Mouse (Mus musculus): ENCODE results near the gene Actr6. TPM values are rescaled to one million over a fixed set of nuclear protein-coding genes. Genes with fewer than 3 reads are reported as not detected.

Gene Actr6
- polyA plus RNA-seq, 1 experiment from 2014 or later, result 28.2 TPM

DNA sequence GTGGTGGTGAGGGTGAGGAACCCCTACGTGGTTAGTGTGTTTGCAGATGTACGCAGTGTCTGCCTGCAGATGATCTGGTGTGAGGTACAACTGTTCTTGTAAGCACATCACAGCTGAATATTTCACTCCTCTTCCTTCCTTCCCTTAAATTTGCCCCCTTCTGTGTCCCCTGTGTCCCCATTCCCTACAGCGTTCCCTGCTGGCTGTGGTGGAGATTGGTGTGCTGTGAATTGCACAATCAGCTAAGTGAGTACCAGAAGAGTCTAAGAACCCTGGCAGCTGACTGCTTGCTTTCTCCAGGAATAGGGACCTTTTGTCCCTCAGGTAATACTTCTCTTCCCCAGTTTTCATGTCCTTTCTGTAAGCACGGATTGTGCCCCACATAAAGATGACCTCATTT, 23.1 kb upstream of the Actr6 start:
- no peaks in the 10 kb centered on the region for H3K4me1 ChIP-seq (ENCODE audit: control insufficient read depth, insufficient read depth, low read length)
- no peak overlapping the region for H3K9ac ChIP-seq (ENCODE audit: low read depth, low read length)
- no peak for ATAC-seq (ENCODE audit: low read depth)
- H3K36me3 ChIP-seq (ENCODE audit: control insufficient read depth, insufficient read depth, low read length), result no peaks in the 10 kb centered on the region
- H3K4me3 ChIP-seq (ENCODE audit: low read depth, low read length), result no peak overlapping the region
- H3K4me2 ChIP-seq (ENCODE audit: low read depth, low read length), result no peak overlapping the region
- 93% methylated on average over 4 of the region's 4 CpGs for WGBS
- no peaks in the 10 kb centered on the region for H3K27me3 ChIP-seq (replicated peaks; ENCODE audit: control insufficient read depth, insufficient read depth, low read length)
- DNase-seq (ENCODE audit: low spot score), result no peak
- no peak overlapping the region for H3K27ac ChIP-seq (replicated peaks; ENCODE audit: low read depth, low read length)
- no peaks in the 10 kb centered on the region for H3K9me3 ChIP-seq (ENCODE audit: control insufficient read depth, low read length)

GRCm38 (mm10) chr10:89751069-89751468, 19.0 kb upstream of the Actr6 start:
- Histone ChIP-seq H3K4me1 (ENCODE audit: control insufficient read depth, insufficient read depth, low read length) (peaks cover 4% of the 10 kb centered on the region; the same call in 1 of the 2 replicates), H3K27me3 (replicated peaks; ENCODE audit: control insufficient read depth, insufficient read depth, low read length) (no peaks in the 10 kb centered on the region), H3K9me3 (ENCODE audit: control insufficient read depth, low read length) (no peaks in the 10 kb centered on the region), H3K36me3 (ENCODE audit: control insufficient read depth, insufficient read depth, low read length) (no peaks in the 10 kb centered on the region), H3K4me2 (ENCODE audit: low read depth, low read length) (no peak overlapping the region), H3K9ac (ENCODE audit: low read depth, low read length) (no peak overlapping the region), H3K4me3 (ENCODE audit: low read depth, low read length) (no peak overlapping the region), H3K27ac (replicated peaks; ENCODE audit: low read depth, low read length) (no peak overlapping the region)
- ATAC-seq (ENCODE audit: low read depth) (no peak), DNase-seq (ENCODE audit: low spot score) (no peak)
- WGBS, result 77% methylated on average over 5 of the region's 5 CpGs

DNA sequence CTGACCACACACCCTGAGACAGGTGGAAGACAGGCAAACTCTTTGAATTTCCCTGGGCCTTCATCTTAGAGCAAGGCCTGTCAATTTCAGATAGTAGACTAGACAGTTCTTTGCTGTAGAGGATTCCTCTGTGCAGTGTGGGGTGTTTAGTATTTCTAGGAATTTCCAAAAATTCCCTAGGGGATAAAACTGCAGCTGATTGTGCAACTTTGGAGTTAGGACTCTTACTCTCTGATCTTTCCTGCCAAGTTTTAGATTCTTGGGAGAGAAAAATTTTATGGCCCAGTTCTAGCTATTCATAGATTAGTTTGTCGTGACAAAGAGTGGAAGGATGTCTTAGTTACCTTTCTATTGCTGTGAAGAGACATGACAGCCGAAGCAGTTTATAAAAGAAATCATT, 16.5 kb upstream of the Actr6 start:
- Histone ChIP-seq H3K27ac (replicated peaks; ENCODE audit: low read depth, low read length) (no peak overlapping the region), H3K27me3 (replicated peaks; ENCODE audit: control insufficient read depth, insufficient read depth, low read length) (no peaks in the 10 kb centered on the region), H3K4me2 (ENCODE audit: low read depth, low read length) (no peak overlapping the region), H3K36me3 (ENCODE audit: control insufficient read depth, insufficient read depth, low read length) (no peaks in the 10 kb centered on the region), H3K9me3 (ENCODE audit: control insufficient read depth, low read length) (no peaks in the 10 kb centered on the region), H3K4me1 (ENCODE audit: control insufficient read depth, insufficient read depth, low read length) (peaks cover 4% of the 10 kb centered on the region; the same call in 1 of the 2 replicates), H3K9ac (ENCODE audit: low read depth, low read length) (no peak overlapping the region), H3K4me3 (ENCODE audit: low read depth, low read length) (no peak overlapping the region)
- ATAC-seq (ENCODE audit: low read depth) (no peak), DNase-seq (ENCODE audit: low spot score) (no peak)
- WGBS, result 88% methylated on average over 2 of the region's 2 CpGs

- ATAC-seq (ENCODE audit: low read depth) (no peak), DNase-seq (ENCODE audit: low spot score) (no peak)
- Histone ChIP-seq H3K4me2 (ENCODE audit: low read depth, low read length) (no peak overlapping the region), H3K27me3 (replicated peaks; ENCODE audit: control insufficient read depth, insufficient read depth, low read length) (no peaks in the 10 kb centered on the region), H3K36me3 (ENCODE audit: control insufficient read depth, insufficient read depth, low read length) (no peaks in the 10 kb centered on the region), H3K9ac (ENCODE audit: low read depth, low read length) (no peak overlapping the region), H3K4me1 (ENCODE audit: control insufficient read depth, insufficient read depth, low read length) (peaks cover 4% of the 10 kb centered on the region; the same call in 1 of the 2 replicates), H3K9me3 (ENCODE audit: control insufficient read depth, low read length) (no peaks in the 10 kb centered on the region), H3K4me3 (ENCODE audit: low read depth, low read length) (no peak overlapping the region), H3K27ac (replicated peaks; ENCODE audit: low read depth, low read length) (no peak overlapping the region)
- 89% methylated on average over 1 of the region's 1 CpGs for WGBS
These were observed 15.8 kb upstream of the Actr6 start for GRCm38 (mm10) chr10:89747911-89748310.

- Histone ChIP-seq H3K27me3 (replicated peaks; ENCODE audit: control insufficient read depth, insufficient read depth, low read length) (no peaks in the 10 kb centered on the region), H3K9ac (ENCODE audit: low read depth, low read length) (no peak overlapping the region), H3K4me3 (ENCODE audit: low read depth, low read length) (no peak overlapping the region), H3K9me3 (ENCODE audit: control insufficient read depth, low read length) (no peaks in the 10 kb centered on the region), H3K4me2 (ENCODE audit: low read depth, low read length) (no peak overlapping the region), H3K36me3 (ENCODE audit: control insufficient read depth, insufficient read depth, low read length) (no peaks in the 10 kb centered on the region), H3K27ac (replicated peaks; ENCODE audit: low read depth, low read length) (no peak overlapping the region), H3K4me1 (ENCODE audit: control insufficient read depth, insufficient read depth, low read length) (peaks cover 4% of the 10 kb centered on the region; the same call in 1 of the 2 replicates)
- DNase-seq (ENCODE audit: low spot score) (no peak), ATAC-seq (ENCODE audit: low read depth) (no peak)
- WGBS, result 83% methylated on average over 8 of the region's 8 CpGs
These were observed 15.3 kb upstream of the Actr6 start for GRCm38 (mm10) chr10:89747221-89747905.

DNA sequence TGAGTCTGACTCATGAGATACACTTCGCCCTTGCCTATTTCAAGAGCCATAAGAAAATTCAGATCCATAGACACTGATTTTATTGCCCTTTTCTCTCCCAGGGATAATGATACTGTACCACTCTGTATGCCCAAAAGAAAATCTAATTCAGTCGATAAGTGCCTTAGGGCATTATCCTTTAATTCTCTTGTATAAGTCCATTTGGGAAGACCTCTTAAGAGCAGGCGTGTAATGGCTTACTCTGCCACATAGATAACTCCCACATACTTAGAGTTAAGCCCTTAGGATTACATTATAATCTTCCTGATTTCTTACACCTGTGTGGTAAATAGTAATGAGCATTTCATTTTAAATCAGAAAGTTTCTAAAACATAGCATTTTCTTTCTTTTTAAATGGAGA, 14.5 kb upstream of the Actr6 start:
- no peak overlapping the region for H3K27ac ChIP-seq (replicated peaks; ENCODE audit: low read depth, low read length)
- 72% methylated on average over 3 of the region's 3 CpGs for WGBS
- no peaks in the 10 kb centered on the region for H3K27me3 ChIP-seq (replicated peaks; ENCODE audit: control insufficient read depth, insufficient read depth, low read length)
- 0 out of 2 replicates have a peak overlapping the region, but pooled peaks have one; percentile 7 for H3K4me2 ChIP-seq (ENCODE audit: low read depth, low read length)
- H3K9ac ChIP-seq (ENCODE audit: low read depth, low read length), result no peak overlapping the region
- ATAC-seq (ENCODE audit: low read depth) (no peak), DNase-seq (ENCODE audit: low spot score) (no peak)
- peaks cover 4% of the 10 kb centered on the region; the same call in 1 of the 2 replicates for H3K4me1 ChIP-seq (ENCODE audit: control insufficient read depth, insufficient read depth, low read length)
- no peak overlapping the region for H3K4me3 ChIP-seq (ENCODE audit: low read depth, low read length)
- H3K36me3 ChIP-seq (ENCODE audit: control insufficient read depth, insufficient read depth, low read length), result no peaks in the 10 kb centered on the region
- H3K9me3 ChIP-seq (ENCODE audit: control insufficient read depth, low read length), result no peaks in the 10 kb centered on the region

DNA sequence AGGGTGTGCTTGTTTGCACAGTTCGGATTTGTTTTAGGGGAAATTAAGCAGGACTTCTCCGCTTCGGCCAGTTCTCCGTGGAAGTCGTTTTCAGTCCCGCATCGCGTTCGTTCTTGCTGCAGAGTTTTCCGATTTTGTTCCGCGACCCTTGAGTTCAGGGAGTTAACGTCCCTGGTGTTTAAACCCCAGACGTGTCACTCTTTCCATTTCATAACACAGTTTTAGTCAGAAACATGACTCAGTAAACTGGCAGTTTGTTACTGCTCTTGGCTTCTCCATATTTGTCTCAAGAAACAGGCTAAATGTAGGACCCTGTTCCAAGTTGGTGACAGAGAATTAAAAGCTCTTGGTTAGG, 13.5 kb upstream of the Actr6 start:
- peak overlapping the region; percentile 86; the same call in 1 of the 2 replicates for H3K27ac ChIP-seq (replicated peaks; ENCODE audit: low read depth, low read length)
- ATAC-seq (ENCODE audit: low read depth) (no peak), DNase-seq (ENCODE audit: low spot score) (peak; percentile 16)
- peak overlapping the region; percentile 69 for H3K4me3 ChIP-seq (ENCODE audit: low read depth, low read length)
- no peaks in the 10 kb centered on the region for H3K36me3 ChIP-seq (ENCODE audit: control insufficient read depth, insufficient read depth, low read length)
- H3K4me2 ChIP-seq (ENCODE audit: low read depth, low read length), result peak overlapping the region; percentile 72
- peaks cover 4% of the 10 kb centered on the region; the same call in 1 of the 2 replicates for H3K4me1 ChIP-seq (ENCODE audit: control insufficient read depth, insufficient read depth, low read length)
- H3K9ac ChIP-seq (ENCODE audit: low read depth, low read length), result peak overlapping the region; percentile 77
- under 1% methylated on average over 14 of the region's 14 CpGs for WGBS
- no peaks in the 10 kb centered on the region for H3K9me3 ChIP-seq (ENCODE audit: control insufficient read depth, low read length)
- H3K27me3 ChIP-seq (replicated peaks; ENCODE audit: control insufficient read depth, insufficient read depth, low read length), result no peaks in the 10 kb centered on the region

DNA sequence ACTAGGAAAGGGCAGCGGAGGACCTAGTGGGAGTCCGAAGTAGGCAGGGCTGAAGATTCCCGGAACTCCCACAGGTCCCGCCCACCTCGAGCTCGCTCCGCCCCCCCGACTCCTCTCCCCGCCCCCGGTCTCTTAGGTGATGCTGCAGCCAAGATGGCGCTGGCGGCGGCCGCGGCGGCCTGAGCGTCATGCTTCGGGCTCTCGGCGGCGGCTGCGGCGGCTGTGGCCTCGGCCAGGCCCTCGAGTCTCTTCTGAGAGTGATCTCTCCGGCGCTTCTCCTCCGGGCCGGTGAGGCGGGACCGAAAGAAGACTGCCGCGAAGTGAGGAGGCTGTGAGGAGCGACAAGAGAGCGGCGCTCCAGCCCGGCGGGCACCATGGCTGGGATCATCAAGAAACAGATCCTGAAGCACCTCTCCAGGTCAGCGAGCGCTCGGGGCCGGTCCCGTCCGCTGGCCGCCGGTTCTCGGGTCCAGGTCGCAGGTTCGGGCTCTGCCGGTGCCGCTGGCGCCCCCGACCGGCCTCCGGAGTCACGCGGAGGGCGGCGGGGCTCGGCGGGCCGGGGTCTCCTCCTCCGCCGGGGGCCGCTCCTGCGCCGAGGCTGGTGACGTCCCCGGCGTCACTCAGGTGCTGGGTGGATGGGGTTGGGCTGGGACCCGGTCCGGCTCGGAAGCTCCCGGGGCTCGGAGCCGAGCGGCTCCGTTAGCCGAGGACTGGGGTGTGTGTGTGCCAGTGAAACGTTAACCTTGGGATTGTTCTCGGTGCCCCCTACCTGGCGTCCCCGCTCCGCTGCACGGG, 13.0 kb upstream of the Actr6 start, which contains the start of gene Uhrf1bp1l:
Uhrf1bp1l (plus strand) TSS at position 121 of the 795 bp plus-strand sequence.
- peak; percentile 95 for DNase-seq (ENCODE audit: low spot score)
- H3K27me3 ChIP-seq (replicated peaks; ENCODE audit: control insufficient read depth, insufficient read depth, low read length), result no peaks in the 10 kb centered on the region
- peak within 1 kb of the TSS; percentile 69 for H3K4me3 ChIP-seq (ENCODE audit: low read depth, low read length)
- no peaks in the 10 kb centered on the region for H3K36me3 ChIP-seq (ENCODE audit: control insufficient read depth, insufficient read depth, low read length)
- H3K9me3 ChIP-seq (ENCODE audit: control insufficient read depth, low read length), result no peaks in the 10 kb centered on the region
- 0% methylated on average over 29 of the region's 85 CpGs for WGBS
- peak; percentile 96 for ATAC-seq (ENCODE audit: low read depth)
- H3K4me2 ChIP-seq (ENCODE audit: low read depth, low read length), result peak within 1 kb of the TSS; percentile 72
- H3K27ac ChIP-seq (replicated peaks; ENCODE audit: low read depth, low read length), result peak within 1 kb of the TSS; percentile 86
- peak within 1 kb of the TSS; percentile 77 for H3K9ac ChIP-seq (ENCODE audit: low read depth, low read length)
- peaks cover 4% of the 10 kb centered on the region; the same call in 1 of the 2 replicates for H3K4me1 ChIP-seq (ENCODE audit: control insufficient read depth, insufficient read depth, low read length)

All from embryonic facial prominence, embryonic 14.5 days (tissue).